Mouse (Mus musculus) adrenal gland, postnatal 4 days (tissue): ENCODE data around the gene Cacfd1. TPM values are rescaled to one million over a fixed set of nuclear protein-coding genes. Genes with fewer than 3 reads are reported as not detected.

ENCODE experiments used
- DNase-seq, 2 experiments: peaks; one replicate each; pipeline ENCODE4 v3.0.0; 2021 to 2022; ENCODE audit warnings: low spot score in 2 of 2, mixed read lengths in 2 of 2
- total RNA-seq, 2 experiments: library from RNA; stranded (reverse); gene quantifications; 2 replicates each; pipeline ENCODE4 v1.2.3; 2021

Gene Cacfd1
- total RNA-seq, 2 experiments from 2014 or later, result 49.8 to 53.7 TPM

DNA sequence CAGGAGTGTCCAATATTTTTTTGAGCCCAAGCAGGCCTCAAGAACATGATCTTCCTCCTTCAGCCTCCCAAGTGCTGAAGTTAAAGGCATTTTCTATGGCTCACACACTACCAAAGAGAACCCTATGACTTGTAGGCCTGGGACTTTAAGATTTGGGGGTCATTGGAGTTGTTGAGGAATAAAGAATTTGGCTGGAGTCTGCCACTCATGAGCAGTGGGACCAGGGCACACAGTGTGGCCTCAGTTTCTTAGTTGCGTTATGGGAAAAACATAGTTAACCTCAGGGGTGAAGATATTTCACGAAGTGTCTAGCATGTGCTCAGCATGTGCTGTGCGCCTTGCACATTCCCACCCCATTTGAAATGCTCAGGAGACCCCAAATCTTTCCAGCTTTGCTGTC lies 16.6 kb downstream of the Cacfd1 start:
- DNase-seq, result no peak

DNA sequence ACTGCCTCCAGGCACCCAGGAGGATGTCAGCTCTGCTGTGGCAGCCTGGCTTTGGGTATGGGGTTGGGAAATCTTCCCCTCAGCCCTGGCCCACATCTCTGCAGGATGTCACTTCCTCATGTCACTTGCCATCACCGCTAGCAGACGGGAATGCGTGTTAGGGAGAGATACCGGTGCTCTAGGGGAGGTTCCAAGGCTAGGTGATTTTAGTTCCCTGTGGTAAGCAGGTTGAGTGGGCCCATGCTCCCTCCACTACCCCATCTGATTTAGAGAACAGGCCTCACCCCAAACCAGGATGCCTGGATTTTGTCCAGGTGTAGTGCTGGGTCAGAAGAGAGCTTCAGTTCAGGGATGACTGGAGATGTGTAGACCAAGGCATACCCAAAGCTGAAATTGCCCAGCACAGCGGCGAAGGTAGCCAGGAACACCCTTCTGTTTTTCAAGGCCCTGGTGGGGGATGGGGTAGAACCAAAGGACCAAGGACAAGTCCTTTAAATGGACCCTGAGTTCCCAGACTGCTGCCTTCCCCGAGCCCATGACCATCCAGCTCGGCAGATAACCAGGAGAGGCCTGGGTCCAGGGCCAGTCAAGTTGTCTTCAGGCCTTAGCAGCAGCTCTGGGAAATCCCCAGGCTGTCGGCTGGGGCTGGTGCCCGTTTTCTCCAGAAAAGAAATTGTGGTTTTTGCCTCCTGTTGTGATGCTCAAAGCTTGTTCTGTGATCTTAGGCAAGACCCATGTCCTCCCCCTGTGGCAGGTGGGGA lies 17.3 kb downstream of the Cacfd1 start:
- no peak for DNase-seq

DNA sequence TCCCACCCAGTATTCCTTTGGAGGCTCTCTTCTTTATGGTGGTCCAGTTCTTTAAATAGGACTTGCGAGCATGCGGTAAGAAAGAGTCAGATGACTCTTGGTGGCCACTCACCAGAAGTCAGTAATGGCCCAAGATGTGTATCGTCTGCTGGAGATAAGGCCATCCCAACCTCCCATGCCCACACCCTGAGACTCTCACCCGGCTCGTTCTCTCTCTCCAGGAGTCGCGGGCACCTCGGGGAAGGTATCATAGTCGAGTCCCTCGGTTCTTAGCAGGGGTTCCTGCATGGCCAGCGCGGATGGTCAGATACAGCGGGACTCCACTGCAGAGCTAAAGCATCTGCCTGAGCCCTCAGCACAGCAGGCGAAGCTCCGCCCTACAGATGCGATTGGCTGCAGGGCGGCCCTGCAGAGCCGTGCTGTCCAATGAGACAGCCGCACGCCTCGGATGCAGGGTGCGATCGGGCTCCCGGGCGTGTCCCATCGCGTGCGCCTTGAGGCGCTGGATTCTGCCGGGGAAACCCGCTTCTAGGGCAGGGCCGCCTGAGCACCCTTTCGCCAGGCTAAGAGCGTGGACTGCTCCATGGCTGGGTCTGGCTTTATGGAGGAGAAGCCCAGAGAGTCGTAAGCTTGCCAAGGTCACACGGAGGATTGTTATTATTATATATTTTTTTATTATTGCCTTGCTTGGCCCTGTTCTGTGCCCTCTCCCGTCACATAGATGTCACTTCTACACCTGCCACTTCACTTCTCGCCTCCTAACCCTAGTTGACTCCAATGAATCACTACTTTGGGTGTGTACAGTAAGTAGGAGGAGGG lies 18.1 kb downstream of the Cacfd1 start, which contains the start of gene Slc2a6:
Gene Slc2a6, minus strand, starts transcription at position 381 of the 819 bp plus-strand sequence.
- peak; percentile 64 to 73 for DNase-seq

DNA sequence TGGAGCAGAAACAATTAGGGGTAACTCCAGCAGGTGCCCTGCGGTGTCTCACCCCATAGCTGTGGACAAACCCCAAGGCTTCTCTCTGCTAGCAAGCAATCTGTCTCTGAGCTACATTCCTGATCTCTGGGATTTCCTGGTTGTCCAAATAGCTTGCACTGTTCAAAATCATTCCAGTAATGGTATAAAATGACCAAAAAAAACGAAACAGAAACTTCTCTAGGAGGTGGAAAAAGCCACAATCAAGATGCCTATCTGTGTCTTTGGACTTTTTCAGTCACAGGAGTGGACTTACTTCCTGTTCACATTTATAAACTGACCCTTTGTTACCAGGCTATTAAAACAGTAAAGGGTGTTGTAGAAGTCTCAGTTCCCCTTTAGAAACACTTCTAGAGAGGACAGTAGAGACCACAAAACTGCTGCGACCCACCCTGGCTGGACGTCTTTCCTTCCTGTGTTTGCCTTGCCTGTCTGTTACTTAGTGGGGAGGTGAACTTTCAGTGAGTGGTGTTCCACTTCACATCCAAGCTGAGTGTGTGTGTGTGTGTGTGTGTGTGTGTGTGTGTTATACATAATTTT lies 18.8 kb downstream of the Cacfd1 start:
- no peak for DNase-seq

DNA sequence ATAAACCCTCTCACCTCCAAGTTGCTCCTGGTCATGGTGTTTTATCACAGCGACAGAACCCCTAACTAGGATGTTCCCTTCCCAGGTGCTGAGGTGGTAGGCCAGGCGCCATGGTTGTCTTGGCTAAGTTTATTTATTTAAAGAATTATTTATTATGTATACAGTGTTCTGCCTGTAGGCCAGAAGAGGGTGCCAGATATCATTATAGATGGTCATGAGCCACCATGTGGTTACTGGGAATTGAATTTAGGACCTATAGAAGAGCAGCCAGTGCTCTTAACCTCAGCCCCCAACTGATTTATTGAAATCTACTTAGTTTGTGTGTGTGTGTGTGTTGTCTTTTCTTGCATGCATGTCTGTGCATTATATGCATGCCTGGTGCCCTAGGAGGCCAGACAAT lies 22.6 kb downstream of the Cacfd1 start:
- no peak for DNase-seq

DNA sequence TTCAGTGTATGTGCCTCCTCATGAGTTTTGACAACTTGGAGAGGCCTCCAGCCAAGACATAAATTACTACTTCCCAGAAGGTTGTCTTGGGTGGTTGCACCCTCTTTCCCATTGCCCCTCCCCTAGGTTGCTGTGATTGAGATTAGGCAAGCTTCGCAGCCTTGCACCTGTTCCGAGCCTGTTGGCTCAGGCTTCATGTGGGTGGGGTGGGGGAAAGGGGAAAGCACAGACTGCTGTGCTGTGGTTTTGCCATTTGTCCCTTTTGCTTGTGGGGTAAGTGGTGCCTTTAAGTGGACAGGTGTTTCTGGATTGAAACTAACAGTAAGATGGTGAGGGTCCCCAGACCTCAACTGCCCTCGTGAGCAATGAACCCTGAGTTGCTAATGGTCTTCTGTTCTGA lies 26.3 kb downstream of the Cacfd1 start:
- no peak for DNase-seq

DNA sequence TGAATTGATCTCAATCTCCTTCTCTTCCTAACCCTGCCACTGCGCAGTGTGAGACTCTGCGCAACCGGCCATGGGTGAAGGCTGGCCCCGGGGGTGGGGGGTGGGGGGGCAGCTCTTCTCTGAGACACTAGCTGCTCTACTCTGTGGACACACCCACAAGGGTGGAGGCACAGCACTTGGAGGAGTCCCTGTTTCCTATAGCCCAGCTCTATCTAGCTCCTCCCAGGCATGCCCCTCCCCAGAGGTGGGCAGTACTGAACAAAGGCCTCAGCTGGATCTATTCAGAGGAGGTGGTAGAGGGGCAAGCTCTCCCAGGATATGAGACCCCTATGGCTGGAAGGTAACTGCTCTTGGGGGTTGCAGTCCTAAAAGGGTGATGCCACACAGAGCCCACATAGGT lies 27.3 kb downstream of the Cacfd1 start:
- no peak for DNase-seq

DNA sequence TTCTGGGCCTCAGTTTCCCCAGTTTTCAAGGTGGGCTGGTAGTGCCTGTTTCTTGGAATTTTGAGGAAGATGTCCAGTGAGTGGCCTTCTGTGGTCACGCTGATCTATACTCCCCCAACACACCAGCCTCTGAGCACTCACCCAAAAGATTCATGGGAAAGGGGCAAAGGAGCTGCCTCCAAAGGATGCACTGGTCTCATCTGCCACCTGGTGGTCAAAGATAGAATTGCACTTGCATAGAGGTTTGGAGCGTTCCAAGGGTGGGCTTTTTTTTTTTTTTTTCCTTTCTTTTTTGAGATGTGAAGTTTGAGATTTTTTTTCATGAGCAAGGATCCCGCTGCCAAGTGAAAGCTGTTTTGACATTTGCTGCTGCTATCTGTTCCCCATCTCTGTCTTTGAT lies 28.9 kb downstream of the Cacfd1 start:
- peak in 1 of 2 experiments; percentile 46 for DNase-seq

DNA sequence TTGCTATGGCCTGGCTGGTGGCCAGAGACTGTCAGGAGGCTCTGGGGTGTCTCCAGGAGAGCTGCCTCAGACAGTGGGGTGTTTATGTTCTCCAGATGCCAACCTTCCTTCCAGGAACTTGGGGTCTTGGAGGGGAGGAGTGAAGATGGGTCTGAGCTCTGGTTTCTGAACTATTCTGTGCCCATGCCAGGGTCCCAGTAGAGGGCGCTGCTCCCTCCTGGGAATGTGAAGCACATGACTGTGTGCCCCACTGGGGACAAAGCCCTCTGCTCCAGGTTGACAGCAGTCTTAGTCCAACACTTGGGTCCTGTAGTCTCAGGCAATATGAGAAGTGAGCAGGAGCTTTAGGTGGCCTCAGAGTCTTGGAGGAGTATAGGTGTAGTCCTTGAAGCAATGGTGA lies 29.6 kb downstream of the Cacfd1 start:
- DNase-seq, result no peak

DNA sequence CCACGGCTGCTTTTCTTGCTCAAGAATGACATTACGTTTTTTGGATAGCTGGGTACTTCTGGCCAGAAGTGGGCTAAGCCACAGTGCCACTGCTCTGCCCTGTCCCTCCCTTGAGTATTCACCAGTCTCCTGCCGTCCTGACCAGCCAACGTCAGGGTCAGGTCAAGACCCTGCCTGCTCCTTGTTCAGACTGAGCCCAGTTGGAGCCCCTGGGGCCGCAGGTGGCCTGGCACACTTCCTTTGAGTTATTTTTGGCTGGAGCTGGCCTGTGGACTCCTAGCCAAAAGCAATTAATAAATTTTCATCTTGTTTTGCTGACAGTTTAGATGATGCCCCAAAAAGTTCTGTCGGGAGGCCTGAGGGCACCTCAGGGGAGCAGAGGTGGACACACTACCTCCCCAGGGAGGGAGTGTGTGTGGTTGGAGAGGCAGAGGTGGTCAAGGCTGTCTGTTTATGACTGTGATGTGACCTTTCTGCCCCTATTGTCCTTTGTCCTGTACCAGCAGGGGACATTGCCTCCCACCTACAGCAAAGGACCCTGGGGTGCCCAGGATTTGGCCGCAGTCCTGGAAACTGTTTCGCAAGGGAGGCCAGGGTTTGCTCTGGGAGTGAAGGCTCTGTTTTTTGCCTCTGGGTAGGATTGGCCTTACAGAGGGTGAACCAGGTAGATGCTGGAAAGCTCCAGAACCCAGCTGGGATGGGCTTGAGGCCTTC lies 32.6 kb downstream of the Cacfd1 start:
- no peak for DNase-seq

DNA sequence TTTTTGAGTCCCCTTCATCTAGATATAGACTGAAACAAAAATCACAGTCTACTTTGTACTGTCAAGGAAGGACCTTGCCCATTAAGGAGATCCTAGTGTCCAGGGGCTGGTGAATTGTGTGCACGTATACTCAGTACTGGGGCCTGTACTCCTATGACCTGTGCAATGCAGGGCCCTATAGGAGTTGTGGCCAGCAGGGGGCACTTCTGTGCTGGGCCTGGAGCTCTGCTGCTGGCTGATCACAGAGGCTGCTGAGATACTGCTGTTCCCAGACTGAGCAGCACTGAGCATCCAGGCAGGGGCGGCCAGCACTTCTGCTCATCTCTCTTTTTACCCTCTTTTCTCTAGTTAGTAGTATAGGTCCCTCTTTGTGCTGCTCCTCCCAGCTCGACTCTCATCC lies 33.7 kb downstream of the Cacfd1 start:
- DNase-seq, result peak in 1 of 2 experiments; percentile 55

DNA sequence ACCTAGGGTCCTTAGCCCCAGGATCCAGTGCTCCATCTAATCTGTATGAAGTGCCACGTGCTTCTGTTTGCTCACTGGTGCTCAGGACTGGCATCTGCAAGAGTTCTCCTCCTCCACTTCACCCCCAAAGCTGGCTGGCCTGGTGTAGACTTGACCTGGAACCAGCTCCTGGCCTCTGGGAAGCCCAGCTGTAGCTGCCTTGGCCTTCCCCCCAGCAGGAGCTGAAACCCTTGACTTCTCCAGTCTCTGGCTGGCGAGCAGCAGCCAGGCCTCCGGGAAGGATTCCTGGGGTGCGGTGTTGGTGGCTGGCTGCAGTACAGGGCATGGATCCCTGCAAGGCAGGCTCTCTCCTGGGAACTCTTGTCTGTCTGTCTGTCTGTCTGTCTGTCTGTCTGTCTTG lies 34.4 kb downstream of the Cacfd1 start:
- no peak for DNase-seq

DNA sequence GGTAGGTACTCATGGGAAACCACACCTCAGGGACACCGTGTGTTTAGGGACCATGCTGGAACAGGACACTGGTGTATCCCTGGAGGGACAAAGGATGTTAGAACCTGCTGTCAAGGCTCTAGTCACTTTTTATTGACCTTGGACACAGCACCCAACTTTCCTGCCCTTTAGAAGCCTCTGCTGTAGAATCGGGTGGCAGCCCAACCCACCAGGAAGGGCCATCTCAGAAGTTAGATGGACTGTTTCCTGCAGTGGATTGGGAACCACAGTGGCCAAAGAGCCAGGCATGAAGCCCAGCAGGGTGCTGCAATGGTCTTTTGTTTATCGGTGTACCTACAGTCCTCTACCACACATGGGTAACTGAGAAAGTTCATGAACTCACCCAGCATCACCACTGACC lies 34.9 kb downstream of the Cacfd1 start:
- no peak for DNase-seq

DNA sequence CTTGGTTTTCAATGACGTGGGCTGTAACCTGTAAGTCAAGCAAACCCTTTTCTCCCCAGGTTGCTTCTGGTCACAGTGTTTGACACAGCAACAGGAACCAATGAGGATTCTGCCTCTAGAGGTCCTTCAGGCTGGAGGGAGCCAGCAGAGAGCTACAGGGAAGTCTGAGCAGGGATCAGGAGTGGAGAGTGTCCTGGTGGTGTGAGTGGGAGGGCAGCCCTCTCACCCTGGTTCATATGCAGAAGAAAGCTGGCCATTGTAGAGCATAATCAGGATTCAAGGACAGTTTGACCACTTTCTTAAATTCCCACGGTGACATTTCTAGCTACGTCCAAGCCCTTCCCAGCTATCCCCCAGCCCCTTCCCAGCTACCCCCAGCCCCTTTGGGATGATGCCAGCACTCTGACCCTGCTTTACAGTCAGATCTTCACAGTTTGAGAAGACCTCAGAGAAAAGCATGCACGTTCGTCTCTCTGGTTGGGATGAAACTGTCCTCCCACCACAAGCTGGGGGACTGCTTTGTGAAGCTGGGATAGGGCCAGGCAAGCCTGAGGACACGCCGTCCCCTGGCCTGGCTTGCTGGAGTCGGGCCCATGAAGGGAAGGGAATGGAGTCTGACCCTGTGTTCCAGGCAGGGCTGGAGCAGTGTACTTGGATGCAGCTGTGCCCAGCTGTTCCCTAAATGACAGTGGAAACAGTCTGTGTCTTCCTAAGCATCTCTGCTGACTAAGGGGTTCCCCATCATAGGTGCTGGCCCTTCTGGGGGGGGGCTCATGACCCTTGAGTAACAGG lies 36.4 kb downstream of the Cacfd1 start:
- DNase-seq, result no peak

DNA sequence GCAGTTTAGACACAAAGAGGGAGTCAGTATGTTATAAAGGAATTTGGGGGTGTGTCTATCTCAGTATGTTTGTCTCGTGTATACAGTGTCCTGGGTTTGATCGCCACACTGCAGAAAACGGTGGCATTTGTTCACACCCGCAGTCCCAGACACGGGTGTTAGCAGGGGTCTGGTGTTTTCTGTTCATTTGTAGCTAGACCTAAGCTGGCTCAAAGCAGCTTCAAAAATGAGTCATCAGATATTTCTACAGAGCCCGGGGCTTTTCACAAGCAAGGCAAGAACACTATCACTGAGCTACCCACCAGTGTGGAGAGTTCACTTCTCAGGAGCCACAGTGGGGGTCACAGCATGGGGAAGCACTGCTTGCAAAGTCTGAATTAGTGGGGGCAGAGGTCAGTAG lies 39.7 kb downstream of the Cacfd1 start:
- no peak for DNase-seq

DNA sequence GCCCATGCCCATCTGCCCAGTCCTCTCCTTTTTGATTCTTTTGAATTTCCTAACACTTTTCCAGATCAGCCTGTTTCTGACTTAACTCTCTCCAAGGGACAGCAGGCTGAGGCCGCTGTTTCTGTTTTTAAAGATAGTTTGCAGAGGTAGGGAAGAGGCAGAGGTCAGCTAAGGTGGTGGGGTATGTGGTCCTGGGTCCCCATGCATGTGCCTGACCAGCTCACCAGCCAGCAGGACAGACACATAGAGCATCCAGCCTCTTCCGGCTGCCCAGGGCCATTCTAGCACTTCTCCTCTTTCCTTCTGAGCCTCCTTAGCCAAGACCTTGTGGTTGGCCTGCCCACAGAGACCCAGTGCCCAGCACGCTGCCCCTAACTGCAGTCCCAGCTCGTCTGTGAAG lies 48.5 kb downstream of the Cacfd1 start:
- DNase-seq, result no peak

DNA sequence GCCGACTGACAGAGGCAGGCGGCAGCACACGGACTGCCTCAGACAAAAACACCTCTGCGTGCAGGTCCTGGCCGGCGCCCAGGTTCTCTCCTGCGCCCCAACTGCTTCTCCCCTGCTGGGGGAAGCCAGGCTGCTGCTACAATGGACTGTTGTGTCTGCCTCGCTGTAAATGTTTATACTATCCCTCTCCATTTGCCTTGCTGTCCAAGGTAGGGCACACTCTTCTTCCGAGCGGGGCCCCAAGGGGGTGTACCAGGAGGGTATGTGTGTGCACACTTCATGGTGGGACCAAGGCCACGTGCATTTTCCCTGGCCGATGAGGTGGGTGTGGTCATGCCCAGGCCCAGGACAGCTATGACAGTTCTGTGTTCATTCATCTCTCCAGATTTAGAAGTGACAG lies 49.0 kb downstream of the Cacfd1 start:
- no peak for DNase-seq

DNA sequence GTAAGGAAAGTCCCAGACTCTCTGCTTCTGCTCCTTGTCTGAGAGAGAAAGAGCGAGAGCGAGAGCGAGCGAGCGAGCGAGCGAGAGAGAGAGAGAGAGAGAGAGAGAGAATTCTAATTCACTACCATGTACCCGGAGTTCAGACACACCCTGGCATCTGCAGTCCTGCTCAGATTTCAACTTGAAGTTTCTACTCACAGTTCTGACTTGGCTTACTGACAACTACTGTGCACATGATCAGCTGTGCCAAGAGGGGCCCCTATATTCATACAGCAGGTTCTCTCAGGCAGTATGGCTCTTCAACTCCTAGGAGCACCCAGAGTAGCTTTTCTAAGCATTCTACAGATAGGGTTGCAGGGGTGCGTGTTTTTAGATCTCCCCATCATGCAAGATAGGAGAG lies 49.5 kb downstream of the Cacfd1 start:
- no peak for DNase-seq

DNA sequence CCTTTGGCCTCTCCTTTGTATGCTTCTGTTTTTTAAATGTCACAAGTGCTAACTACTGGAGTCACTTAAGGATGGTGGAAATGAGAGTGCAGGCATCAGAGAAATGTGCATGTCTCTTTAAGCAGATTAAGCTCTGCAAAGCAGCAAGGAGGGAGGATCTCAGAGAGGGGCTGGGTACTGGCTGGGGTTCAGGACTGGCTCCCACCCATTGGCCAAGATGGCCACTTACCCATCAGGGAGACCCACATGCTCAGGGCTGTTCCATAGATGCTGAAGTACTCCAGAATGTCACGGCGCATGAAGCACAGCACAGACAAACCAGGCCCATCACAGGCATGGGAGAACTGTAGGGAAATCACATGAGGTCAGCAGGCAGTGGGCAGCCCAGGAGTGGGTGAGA lies 57.4 kb downstream of the Cacfd1 start:
- no peak for DNase-seq

DNA sequence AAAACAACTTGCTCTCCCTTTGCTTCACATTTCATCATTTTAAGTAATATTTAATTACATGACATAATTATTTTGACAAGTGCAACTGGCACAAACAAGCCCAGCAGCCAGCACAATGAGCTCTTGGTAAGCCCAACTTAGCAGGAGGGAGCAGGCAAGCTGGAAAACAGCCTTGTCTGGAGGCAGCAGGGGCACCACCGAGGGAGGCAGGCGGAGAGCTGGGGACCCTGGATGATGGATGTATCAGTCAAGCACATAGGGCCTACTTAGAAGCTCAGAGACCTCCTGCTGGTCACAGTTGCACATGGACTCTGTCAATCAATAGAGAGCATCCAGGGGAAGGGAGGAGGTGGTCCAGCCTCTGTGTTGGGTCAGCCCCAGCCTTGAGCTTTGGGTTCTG lies 58.3 kb downstream of the Cacfd1 start:
- no peak for DNase-seq

DNA sequence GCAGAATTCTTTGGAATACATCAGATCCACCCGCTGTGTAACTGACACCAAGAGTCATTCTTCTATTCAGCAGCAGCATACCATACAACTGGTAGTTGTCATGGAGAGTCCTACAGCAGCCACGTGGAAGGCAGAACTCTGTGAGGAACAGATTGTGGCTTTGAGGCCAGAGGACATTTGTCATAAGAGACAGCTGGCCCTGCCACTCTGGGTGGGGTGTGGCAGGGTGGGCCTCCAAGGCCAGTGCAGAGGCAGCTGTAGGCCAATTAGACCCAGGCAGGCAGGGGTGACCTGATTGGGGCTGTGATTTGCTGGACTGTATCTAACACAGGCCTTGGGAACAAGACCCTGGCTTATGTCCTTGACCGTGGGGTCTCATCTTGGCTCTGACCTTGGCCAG lies 59.9 kb downstream of the Cacfd1 start:
- DNase-seq, result no peak
